Comparison of ENCODE assay signal across 8 mouse cellular contexts in genomic region chr8:105826861-105827848, GRCm38 (mm10). TPM values are rescaled to one million over a fixed set of nuclear protein-coding genes. Genes with fewer than 3 reads are reported as not detected.
A peak's percentile ranks its signal among the peaks of the same experiment; 100 is the strongest.
DNase-seq lines count a peak whose midpoint lies in the region; ATAC-seq lines count a peak whose summit lies in the region.

TSS of gene Ranbp10 (minus strand) at chr8:105827350.
TSS of gene Tsnaxip1 (plus strand) at chr8:105827731.

- peak; percentile 99 for ATAC-seq in hindbrain, embryonic 15.5 days (ENCODE audit: low FRiP score, low read depth)

- H3K27me3 ChIP-seq in hindbrain, embryonic 15.5 days, result no peaks in the 10 kb centered on the region

- peak within 1 kb of the TSS; percentile 94 for H3K4me2 ChIP-seq in hindbrain, embryonic 15.5 days

- H3K9ac ChIP-seq in hindbrain, embryonic 15.5 days, result peak within 1 kb of the TSS; percentile 95

- peak within 1 kb of the TSS; percentile 99 for H3K4me3 ChIP-seq in hindbrain, embryonic 15.5 days

- no peaks in the 10 kb centered on the region for H3K9me3 ChIP-seq in hindbrain, embryonic 15.5 days

- H3K36me3 ChIP-seq in hindbrain, embryonic 15.5 days, result peaks cover 20% of the 10 kb centered on the region

- DNase-seq in T-cell, adult 2 months (ENCODE audit: low spot score), result peak; percentile 98
- DNase-seq in cerebellum, postnatal 36 days, result peak; percentile 94 to 95
- peak; percentile 97 to 99 for DNase-seq in frontal cortex, postnatal 36 days (ENCODE audit: low spot score in 2 of 2)
- peak; percentile 99 for DNase-seq in left cerebral cortex, adult 11 months (ENCODE audit: low spot score)
- DNase-seq in lung, postnatal 4 days, result peak; percentile 96 to 98
- peak; percentile 98 for DNase-seq in retina, postnatal 7 days (ENCODE audit: low read depth, low spot score)
- DNase-seq in urinary bladder, adult 2 months (ENCODE audit: low spot score), result peak; percentile 88

- peak within 1 kb of the TSS; percentile 88 for H3K27ac ChIP-seq in hindbrain, embryonic 15.5 days (replicated peaks)

- under 1% methylated on average over 46 of the region's 52 CpGs for WGBS in hindbrain, embryonic 15.5 days

- H3K4me1 ChIP-seq in hindbrain, embryonic 15.5 days (replicated peaks), result peaks cover 29% of the 10 kb centered on the region

RNA-seq across cellular contexts. Expression of gene Ranbp10, which starts in this region (rescaled TPM):
- 10.7 and 11.7 TPM in 2 replicates for polyA plus RNA-seq in hindbrain, embryonic 15.5 days (2015; fragmentation: Nextera tagmentation; extraction: Ambion mirVana)
- 17.7 and 18.2 TPM in 2 replicates for polyA plus RNA-seq in urinary bladder, adult 2 months (2012; rRNA removed)

RNA-seq across cellular contexts. Expression of gene Tsnaxip1, which starts in this region (rescaled TPM):
- polyA plus RNA-seq in hindbrain, embryonic 15.5 days (2015; fragmentation: Nextera tagmentation; extraction: Ambion mirVana), result 0.62 and 1.1 TPM in 2 replicates
- polyA plus RNA-seq in urinary bladder, adult 2 months (2012; rRNA removed), result not detected in 2 replicates

Comparison
In these comparisons a context has a peak if more than half of its experiments do, and no peak if none do; other contexts are left out.
1. Peak in every context shown above with its lines: DNase-seq, ATAC-seq, H3K4me3 ChIP-seq and H3K27ac ChIP-seq.